18 mouse cellular contexts compared by ENCODE assay signal in genomic region chr5:53242865-53243499, GRCm38 (mm10). TPM values are rescaled to one million over a fixed set of nuclear protein-coding genes. Genes with fewer than 3 reads are reported as not detected.
DNase-seq lines count a peak whose midpoint lies in the region; ATAC-seq and TF ChIP-seq lines count a peak whose summit lies in the region.
"Had no signal": no experiment of that assay in that cellular context is flagged by ENCODE, and none has a peak within 500 bp of the region (broad histone marks: within the 10 kb centered on the region; RNA-seq: fewer than 3 reads in every experiment).

No protein-coding gene starts in this region.

- intact Hi-C loops in left cerebral cortex, postnatal 25 days (cut with DNase I), result no loop called here

- no peak for DNase-seq in frontal cortex, postnatal 25 days (ENCODE audit: low spot score in 2 of 2)
- peak; percentile 29 to 40 for DNase-seq in layer of hippocampus, postnatal 36 days
- DNase-seq in layer of hippocampus, adult 9-10 months (ENCODE audit: low spot score), result no peak
- peak; percentile 68 for DNase-seq in brain, embryonic 14.5 days (ENCODE audit: low read depth)
- DNase-seq in left cerebral cortex, postnatal 25 days (ENCODE audit: low spot score in 2 of 2), result peak; percentile 37 to 83
- DNase-seq in natural killer cell, adult 2 months (ENCODE audit: low spot score in 2 of 2), result no peak
- no peak for DNase-seq in thymus, adult 18-20 months
- DNase-seq: adrenal gland, postnatal 25 days; cerebellum, adult 11 months; cerebellum, adult 9-11 months; gastrocnemius, postnatal 25 days; heart, adult 18-20 months; heart, postnatal 10 days; lung, adult 2 months had no signal

- no peak for TF ChIP-seq CTCF in brain, embryonic 14.5 days (IDR thresholded peaks at IDR 0.05; ENCODE audit: borderline replicate concordance, extremely low read depth, insufficient read depth, insufficient read length)

- peak; percentile 81 for ATAC-seq in frontal cortex, adult (ENCODE audit: low TSS enrichment)
- ATAC-seq: intestine, embryonic 16.5 days; liver, embryonic 12.5 days had no signal

- no peak for TF ChIP-seq POLR2A in brain, embryonic 14.5 days (IDR thresholded peaks at IDR 0.05; ENCODE audit: borderline replicate concordance, extremely low read depth, insufficient read depth, insufficient read length, poor library complexity, severe bottlenecking)

RNA-seq across cellular contexts. Expression of gene Smim20, which starts 23.9 kb away (rescaled TPM):
- 10 to 100 TPM; 39.0 to 43.9 TPM for total RNA-seq in layer of hippocampus, postnatal 36 days (2021)
- polyA plus RNA-seq in brain, embryonic 14.5 days (2012; rRNA removed), result 47.0 and 51.3 TPM in 2 replicates
- 10 to 100 TPM; 35.1 to 38.6 TPM for total RNA-seq in left cerebral cortex, postnatal 25 days (2021)

RNA-seq across cellular contexts. Expression of gene Sel1l3, which starts 29.3 kb away (rescaled TPM):
- total RNA-seq in layer of hippocampus, postnatal 36 days (2021), result 10 to 100 TPM; 40.7 to 44.2 TPM
- polyA plus RNA-seq in brain, embryonic 14.5 days (2012; rRNA removed), result 15.5 and 17.3 TPM in 2 replicates
- total RNA-seq in left cerebral cortex, postnatal 25 days (2021), result 10 to 100 TPM; 67.3 to 70.4 TPM
- total RNA-seq: common myeloid progenitor, adult 5-6 weeks had no signal

Comparison
In these comparisons a context has a peak if more than half of its experiments do, and no peak if none do; other contexts are left out.
1. DNase-seq: peak in layer of hippocampus, postnatal 36 days (2 of 2), brain, embryonic 14.5 days (single experiment) and left cerebral cortex, postnatal 25 days (2 of 2); none in frontal cortex, postnatal 25 days (0 of 2), layer of hippocampus, adult 9-10 months (single experiment), natural killer cell, adult 2 months (0 of 2) and thymus, adult 18-20 months (0 of 2).